Mouse (Mus musculus) embryonic facial prominence, embryonic 11.5 days (tissue): Measurements from ENCODE around the gene Gm20388. TPM values are rescaled to one million over a fixed set of nuclear protein-coding genes. Genes with fewer than 3 reads are reported as not detected.

Experiments
- ATAC-seq: fragments of 200-750 bp; cut with Nextera tagmentation; replicated peaks from 2 replicates; pipeline ENCODE4 v1.8.0; 2017; ENCODE audit warnings: low read depth; ENCODE audit not compliant: insufficient number of reproducible peaks, low FRiP score, low TSS enrichment
- DNase-seq: peaks from one replicate; pipeline ENCODE4 v3.0.0-alpha.2; 2015; ENCODE audit warnings: low spot score
- H3K27ac ChIP-seq: fragments of 300-500 bp; sonication (generic); replicated peaks from 2 replicates; pipeline ENCODE4 v1.5.1; 2014; ENCODE audit warnings: mild to moderate bottlenecking, low read depth, low read length, control low read depth
- H3K27me3 ChIP-seq: fragments of 300-500 bp; sonication (generic); 2 replicates; pipeline ENCODE4 v1.6.1; 2014; ENCODE audit warnings: mild to moderate bottlenecking, low read length, moderate library complexity, mixed read lengths; ENCODE audit not compliant: control insufficient read depth, insufficient read depth
- H3K36me3 ChIP-seq: fragments of 300-500 bp; sonication (generic); replicated peaks from 2 replicates; pipeline ENCODE4 v1.6.1; 2014; ENCODE audit warnings: low read depth, mild to moderate bottlenecking, low read length, moderate library complexity, mixed read lengths; ENCODE audit not compliant: control insufficient read depth, insufficient read depth
- H3K4me1 ChIP-seq: fragments of 300-500 bp; sonication (generic); 2 replicates; pipeline ENCODE4 v1.6.1; 2014; ENCODE audit warnings: low read length, mixed read lengths; ENCODE audit not compliant: control insufficient read depth, insufficient read depth
- H3K4me2 ChIP-seq: fragments of 300-500 bp; sonication (generic); 2 replicates; pipeline ENCODE4 v1.6.1; 2014; ENCODE audit warnings: low read depth, mild to moderate bottlenecking, control low read depth, low read length, moderate library complexity
- H3K4me3 ChIP-seq: fragments of 300-500 bp; sonication (generic); 2 replicates; pipeline ENCODE4 v1.5.1; 2014; ENCODE audit warnings: low read depth, low read length, control low read depth
- H3K9ac ChIP-seq: fragments of 300-500 bp; sonication (generic); replicated peaks from 2 replicates; pipeline ENCODE4 v1.6.1; 2014; ENCODE audit warnings: mild to moderate bottlenecking, control low read depth, low read length
- H3K9me3 ChIP-seq: fragments of 300-500 bp; sonication (generic); replicated peaks from 2 replicates; pipeline ENCODE4 v1.6.1; 2016; ENCODE audit warnings: mild to moderate bottlenecking, low read length, inconsistent platforms, mixed read lengths; ENCODE audit not compliant: control insufficient read depth
- WGBS: fragments of 180-500 bp; shearing (Covaris S2); extraction: QIAGEN DNeasy Blood & Tissue Kit; methylation state at CpG from one replicate; pipeline ENCODE4 v1.1.7; 2014; 5-methylcytosine and 5-hydroxymethylcytosine counted together
- polyA plus RNA-seq: library from polyadenylated mRNA; unstranded; fragments of >200 nt; fragmentation: Nextera tagmentation; extraction: Ambion mirVana; gene quantifications from 2 replicates; pipeline ENCODE4 v1.2.1, GENCODE M21; 2014

Gm20388 gene
- polyA plus RNA-seq, 1 experiment from 2014 or later: 3.1 TPM

- H3K27me3 ChIP-seq: no peaks in the 10 kb centered on the region
- no peak for DNase-seq
- no peaks in the 10 kb centered on the region for H3K36me3 ChIP-seq
- WGBS: 60% methylated on average over 4 of the region's 4 CpGs
- H3K9ac ChIP-seq: no peak overlapping the region
- peaks cover 2% of the 10 kb centered on the region for H3K4me1 ChIP-seq
- H3K9me3 ChIP-seq: no peaks in the 10 kb centered on the region
- no peak for ATAC-seq
- H3K4me2 ChIP-seq: no peak overlapping the region
- H3K4me3 ChIP-seq: no peak overlapping the region
- no peak overlapping the region for H3K27ac ChIP-seq
Observed at GRCm38 (mm10) chr8:120051006-120051405, 140.4 kb downstream of the Gm20388 start.

GRCm38 (mm10) chr8:120051908-120052307, 141.3 kb downstream of the Gm20388 start:
- Histone ChIP-seq H3K27ac (no peak overlapping the region), H3K4me2 (no peak overlapping the region), H3K27me3 (no peaks in the 10 kb centered on the region), H3K9me3 (no peaks in the 10 kb centered on the region), H3K9ac (no peak overlapping the region), H3K4me1 (no peaks in the 10 kb centered on the region; the same call in 1 of the 2 replicates), H3K36me3 (no peaks in the 10 kb centered on the region), H3K4me3 (no peak overlapping the region)
- no peak for ATAC-seq
- no peak for DNase-seq
- 81% methylated on average over 4 of the region's 4 CpGs for WGBS

DNA sequence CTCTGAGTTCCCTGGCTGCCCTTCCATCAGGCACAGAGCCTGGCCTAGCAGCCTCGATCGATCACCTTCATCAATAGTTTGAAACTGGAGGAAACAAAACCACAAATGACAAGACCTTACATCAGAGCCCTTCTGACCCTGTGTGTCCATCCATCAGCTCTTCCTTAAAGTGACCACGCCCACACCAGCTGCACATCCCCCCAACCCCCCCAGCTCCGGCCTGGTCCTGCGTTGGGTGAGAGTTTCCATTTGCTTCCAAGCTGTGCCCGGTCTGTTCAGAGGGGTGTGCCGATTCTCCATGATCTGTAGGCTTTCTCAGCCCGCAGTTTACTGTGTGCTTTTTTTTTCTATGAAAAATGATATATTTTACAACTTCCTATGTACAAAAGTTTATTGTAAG, 141.7 kb downstream of the Gm20388 start:
- Histone ChIP-seq H3K9ac (no peak overlapping the region), H3K27ac (no peak overlapping the region), H3K27me3 (no peaks in the 10 kb centered on the region), H3K4me2 (no peak overlapping the region), H3K4me3 (no peak overlapping the region), H3K4me1 (no peaks in the 10 kb centered on the region; the same call in 1 of the 2 replicates), H3K9me3 (no peaks in the 10 kb centered on the region), H3K36me3 (no peaks in the 10 kb centered on the region)
- 81% methylated on average over 8 of the region's 8 CpGs for WGBS
- no peak for ATAC-seq
- DNase-seq: no peak

- no peaks in the 10 kb centered on the region for H3K36me3 ChIP-seq
- WGBS: 94% methylated on average over 3 of the region's 3 CpGs
- ATAC-seq: no peak
Observed at GRCm38 (mm10) chr8:120054833-120055232, 144.2 kb downstream of the Gm20388 start.

GRCm38 (mm10) chr8:120057078-120057477, 146.4 kb downstream of the Gm20388 start:
- Histone ChIP-seq H3K27ac (no peak overlapping the region), H3K4me1 (no peaks in the 10 kb centered on the region), H3K9me3 (no peaks in the 10 kb centered on the region), H3K9ac (no peak overlapping the region), H3K27me3 (no peaks in the 10 kb centered on the region), H3K4me3 (no peak overlapping the region), H3K4me2 (no peak overlapping the region), H3K36me3 (no peaks in the 10 kb centered on the region)
- no peak for DNase-seq
- no peak for ATAC-seq
- WGBS: 52% methylated on average over 2 of the region's 2 CpGs

More at GRCm38 (mm10) chr8:120054833-120055232, 144.2 kb downstream of the Gm20388 start:
- DNase-seq: no peak
- Histone ChIP-seq H3K4me2 (no peak overlapping the region), H3K9ac (no peak overlapping the region), H3K4me1 (no peaks in the 10 kb centered on the region; the same call in 1 of the 2 replicates), H3K27me3 (no peaks in the 10 kb centered on the region), H3K9me3 (no peaks in the 10 kb centered on the region), H3K27ac (no peak overlapping the region), H3K4me3 (no peak overlapping the region)

- no peak for ATAC-seq
- no peak overlapping the region for H3K27ac ChIP-seq
Observed at GRCm38 (mm10) chr8:120062742-120063141, 152.1 kb downstream of the Gm20388 start.

DNA sequence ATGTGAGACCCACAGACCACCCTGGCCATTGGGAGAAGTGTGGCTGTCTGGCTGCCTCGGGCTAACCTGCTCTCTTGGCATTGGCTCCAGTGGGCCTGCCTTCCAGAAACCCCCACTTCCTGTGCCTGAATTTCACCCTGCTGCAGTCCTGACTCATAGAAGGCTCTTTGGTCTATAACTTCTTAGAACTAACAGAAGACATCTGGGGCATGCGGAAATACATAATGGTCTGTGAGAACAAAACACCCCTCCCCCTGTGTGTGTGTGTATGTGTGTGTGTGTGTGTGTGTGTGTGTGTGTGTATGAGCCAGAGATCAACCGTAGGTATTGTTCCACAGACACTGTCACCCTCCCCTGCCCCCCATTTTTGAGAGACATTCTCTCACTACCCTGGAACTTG, 152.7 kb downstream of the Gm20388 start:
- 86% methylated on average over 3 of the region's 3 CpGs for WGBS
- Histone ChIP-seq H3K27me3 (no peaks in the 10 kb centered on the region), H3K9me3 (no peaks in the 10 kb centered on the region), H3K9ac (no peak overlapping the region), H3K27ac (no peak overlapping the region), H3K4me2 (no peak overlapping the region), H3K36me3 (no peaks in the 10 kb centered on the region), H3K4me1 (no peaks in the 10 kb centered on the region), H3K4me3 (no peak overlapping the region)
- DNase-seq (no peak), ATAC-seq (no peak)

More at GRCm38 (mm10) chr8:120062742-120063141, 152.1 kb downstream of the Gm20388 start:
- Histone ChIP-seq H3K4me3 (no peak overlapping the region), H3K9ac (no peak overlapping the region), H3K4me2 (no peak overlapping the region), H3K36me3 (no peaks in the 10 kb centered on the region), H3K9me3 (no peaks in the 10 kb centered on the region), H3K4me1 (no peaks in the 10 kb centered on the region), H3K27me3 (no peaks in the 10 kb centered on the region)
- 89% methylated on average over 14 of the region's 14 CpGs for WGBS
- no peak for DNase-seq

DNA sequence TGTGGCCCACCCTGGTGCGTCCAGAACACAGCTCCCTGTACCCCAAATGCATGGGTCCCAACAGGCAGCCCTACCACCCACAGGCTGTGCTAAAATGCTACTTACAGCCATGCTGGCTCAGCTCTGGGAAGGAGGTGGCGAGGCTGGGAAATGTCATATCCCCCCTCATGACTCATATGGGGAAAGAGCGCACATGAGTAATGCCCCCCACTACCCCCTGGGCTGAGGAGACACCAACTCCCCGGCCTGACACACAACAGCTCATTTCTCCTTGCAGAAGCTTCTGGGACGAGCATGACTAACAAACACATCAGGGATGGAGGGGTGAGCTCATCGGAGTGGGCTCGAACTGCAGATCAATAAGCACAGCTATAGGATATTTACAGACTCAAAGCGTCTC, 155.0 kb downstream of the Gm20388 start:
- Histone ChIP-seq H3K4me2 (no peak overlapping the region), H3K4me1 (no peaks in the 10 kb centered on the region), H3K4me3 (no peak overlapping the region), H3K27ac (no peak overlapping the region), H3K9me3 (no peaks in the 10 kb centered on the region), H3K36me3 (no peaks in the 10 kb centered on the region), H3K9ac (no peak overlapping the region), H3K27me3 (no peaks in the 10 kb centered on the region)
- no peak for DNase-seq
- 95% methylated on average over 8 of the region's 8 CpGs for WGBS
- no peak for ATAC-seq
